Mouse (Mus musculus): Measurements from ENCODE around the gene Tmem59l.

DNA sequence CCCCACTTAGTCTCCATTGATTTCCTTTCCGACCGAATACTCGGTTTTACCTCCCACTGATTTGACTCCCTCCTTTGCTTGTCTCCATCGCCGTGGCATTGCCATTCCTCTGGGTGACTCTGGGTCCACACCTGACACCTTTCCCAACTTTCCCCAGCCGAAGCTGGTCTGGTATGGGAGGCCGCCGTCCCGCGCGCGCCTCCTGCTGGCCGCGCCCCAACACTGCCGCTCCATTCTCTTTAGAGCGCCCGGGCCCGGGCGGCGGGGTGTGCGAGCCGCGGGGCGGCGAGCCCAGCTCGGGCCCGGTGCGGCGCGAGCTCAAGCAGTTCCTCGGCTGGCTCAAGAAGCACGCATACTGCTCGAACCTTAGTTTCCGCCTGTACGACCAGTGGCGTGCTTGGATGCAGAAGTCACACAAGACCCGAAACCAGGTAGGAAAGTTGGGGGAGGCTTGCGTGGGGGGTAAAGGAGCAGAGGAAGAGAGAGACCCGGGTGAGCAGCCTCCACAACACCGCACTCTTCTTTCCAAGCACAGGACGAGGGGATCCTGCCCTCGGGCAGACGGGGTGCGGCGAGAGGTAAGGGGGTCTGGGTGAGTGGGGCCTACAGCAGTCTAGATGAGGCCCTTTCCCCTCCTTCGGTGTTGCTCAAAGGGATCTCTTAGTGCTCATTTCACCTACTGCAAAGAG lies 16.0 kb upstream of the Tmem59l start:
- no peak for TF ChIP-seq POLR2A (IDR thresholded peaks at IDR 0.05; ENCODE audit: borderline replicate concordance, insufficient read depth, low read length)
- peak; percentile 74 for TF ChIP-seq CTCF (IDR thresholded peaks at IDR 0.05; ENCODE audit: borderline replicate concordance, insufficient read depth, low read depth, low read length)

Measured in cerebellum, adult 2 months (tissue).